Mouse (Mus musculus): ENCODE measurements at regions not wholly inside any gene's neighbourhood (a gene's known extent, or its start where the extent isn't known, plus 50 kb on each side); places are given as distances from the start of the nearest gene placed in this dataset.
"Not testable (repeated sequence)": the region's sequence is repeated elsewhere in the genome, so short reads cannot be mapped to it uniquely, and the experiment has no call there.

- 58% methylated on average over 4 of the region's 4 CpGs for WGBS
- H3K4me1 ChIP-seq (ENCODE audit: insufficient read depth, low read length), result no peaks in the 10 kb centered on the region
- H3K27ac ChIP-seq (ENCODE audit: low read depth, low read length), result no peak overlapping the region
- no peak for TF ChIP-seq CTCF (IDR thresholded peaks at IDR 0.05)
- no peaks in the 10 kb centered on the region for H3K36me3 ChIP-seq (ENCODE audit: insufficient read depth, low read length)
- H3K9ac ChIP-seq (replicated peaks; ENCODE audit: low read length, poor library complexity, severe bottlenecking), result no peak overlapping the region
- no peak for DNase-seq (ENCODE audit: low spot score)
- no peak overlapping the region for H3K4me3 ChIP-seq (ENCODE audit: low read depth, low read length)
- H3K27me3 ChIP-seq (ENCODE audit: insufficient read depth, low read length), result no peaks in the 10 kb centered on the region
- H3K4me2 ChIP-seq (ENCODE audit: low read depth, low read length, poor library complexity, severe bottlenecking), result no peak overlapping the region
- ATAC-seq (ENCODE audit: low FRiP score), result no peak
- no peaks in the 10 kb centered on the region for H3K9me3 ChIP-seq (ENCODE audit: low read length)
Measured at GRCm38 (mm10) chr12:98144464-98144863, 114.8 kb downstream of the Galc start.

GRCm38 (mm10) chr12:98143170-98143569, 116.1 kb downstream of the Galc start:
- H3K27me3 ChIP-seq (ENCODE audit: insufficient read depth, low read length), result no peaks in the 10 kb centered on the region
- H3K9ac ChIP-seq (replicated peaks; ENCODE audit: low read length, poor library complexity, severe bottlenecking), result no peak overlapping the region
- no peaks in the 10 kb centered on the region for H3K36me3 ChIP-seq (ENCODE audit: insufficient read depth, low read length)
- WGBS, result 81% methylated on average over 1 of the region's 1 CpGs
- no peak for TF ChIP-seq CTCF (IDR thresholded peaks at IDR 0.05)
- ATAC-seq (ENCODE audit: low FRiP score) (no peak), DNase-seq (ENCODE audit: low spot score) (no peak)
- H3K27ac ChIP-seq (ENCODE audit: low read depth, low read length), result no peak overlapping the region
- H3K9me3 ChIP-seq (ENCODE audit: low read length), result no peaks in the 10 kb centered on the region
- H3K4me3 ChIP-seq (ENCODE audit: low read depth, low read length), result no peak overlapping the region
- H3K4me1 ChIP-seq (ENCODE audit: insufficient read depth, low read length), result no peaks in the 10 kb centered on the region
- no peak overlapping the region for H3K4me2 ChIP-seq (ENCODE audit: low read depth, low read length, poor library complexity, severe bottlenecking)

- not testable (repeated sequence) for H3K27ac ChIP-seq (ENCODE audit: low read depth, low read length); H3K27me3 ChIP-seq (ENCODE audit: insufficient read depth, low read length); DNase-seq (ENCODE audit: low spot score); H3K4me3 ChIP-seq (ENCODE audit: low read depth, low read length); ATAC-seq (ENCODE audit: low FRiP score); H3K4me2 ChIP-seq (ENCODE audit: low read depth, low read length, poor library complexity, severe bottlenecking); H3K4me1 ChIP-seq (ENCODE audit: insufficient read depth, low read length); H3K9ac ChIP-seq (replicated peaks; ENCODE audit: low read length, poor library complexity, severe bottlenecking); H3K9me3 ChIP-seq (ENCODE audit: low read length); H3K36me3 ChIP-seq (ENCODE audit: insufficient read depth, low read length)
- WGBS, result 66% methylated on average over 3 of the region's 3 CpGs
Measured at GRCm38 (mm10) chr12:98139906-98140305, 119.4 kb downstream of the Galc start.

- Histone ChIP-seq H3K4me1 (ENCODE audit: insufficient read depth, low read length) (no peaks in the 10 kb centered on the region), H3K36me3 (ENCODE audit: insufficient read depth, low read length) (no peaks in the 10 kb centered on the region), H3K9ac (replicated peaks; ENCODE audit: low read length, poor library complexity, severe bottlenecking) (no peak overlapping the region), H3K4me3 (ENCODE audit: low read depth, low read length) (no peak overlapping the region), H3K27me3 (ENCODE audit: insufficient read depth, low read length) (no peaks in the 10 kb centered on the region), H3K9me3 (ENCODE audit: low read length) (no peaks in the 10 kb centered on the region), H3K4me2 (ENCODE audit: low read depth, low read length, poor library complexity, severe bottlenecking) (no peak overlapping the region), H3K27ac (ENCODE audit: low read depth, low read length) (no peak overlapping the region)
- TF ChIP-seq CTCF (IDR thresholded peaks at IDR 0.05), result no peak
- ATAC-seq (ENCODE audit: low FRiP score), result no peak
- no peak for DNase-seq (ENCODE audit: low spot score)
- WGBS, result 54% methylated on average over 5 of the region's 5 CpGs
Measured at GRCm38 (mm10) chr12:98131276-98131675, 128.0 kb downstream of the Galc start.

- DNase-seq (ENCODE audit: low spot score) (no peak), ATAC-seq (ENCODE audit: low FRiP score) (no peak)
- TF ChIP-seq CTCF (IDR thresholded peaks at IDR 0.05), result no peak
- Histone ChIP-seq H3K4me1 (ENCODE audit: insufficient read depth, low read length) (no peaks in the 10 kb centered on the region), H3K27ac (ENCODE audit: low read depth, low read length) (no peak overlapping the region), H3K4me2 (ENCODE audit: low read depth, low read length, poor library complexity, severe bottlenecking) (no peak overlapping the region), H3K9ac (replicated peaks; ENCODE audit: low read length, poor library complexity, severe bottlenecking) (no peak overlapping the region), H3K4me3 (ENCODE audit: low read depth, low read length) (no peak overlapping the region), H3K9me3 (ENCODE audit: low read length) (no peaks in the 10 kb centered on the region), H3K36me3 (ENCODE audit: insufficient read depth, low read length) (no peaks in the 10 kb centered on the region), H3K27me3 (ENCODE audit: insufficient read depth, low read length) (no peaks in the 10 kb centered on the region)
- 71% methylated on average over 3 of the region's 3 CpGs for WGBS
Measured at GRCm38 (mm10) chr12:98123541-98123940, 135.7 kb downstream of the Galc start.

- H3K36me3 ChIP-seq (ENCODE audit: insufficient read depth, low read length), result no peaks in the 10 kb centered on the region
- H3K27ac ChIP-seq (ENCODE audit: low read depth, low read length), result no peak overlapping the region
- no peak overlapping the region for H3K9ac ChIP-seq (replicated peaks; ENCODE audit: low read length, poor library complexity, severe bottlenecking)
- ATAC-seq (ENCODE audit: low FRiP score) (no peak), DNase-seq (ENCODE audit: low spot score) (no peak)
- 88% methylated on average over 9 of the region's 9 CpGs for WGBS
- H3K9me3 ChIP-seq (ENCODE audit: low read length), result no peaks in the 10 kb centered on the region
- H3K4me3 ChIP-seq (ENCODE audit: low read depth, low read length), result no peak overlapping the region
- no peaks in the 10 kb centered on the region for H3K27me3 ChIP-seq (ENCODE audit: insufficient read depth, low read length)
- no peak for TF ChIP-seq CTCF (IDR thresholded peaks at IDR 0.05)
- no peaks in the 10 kb centered on the region for H3K4me1 ChIP-seq (ENCODE audit: insufficient read depth, low read length)
- no peak overlapping the region for H3K4me2 ChIP-seq (ENCODE audit: low read depth, low read length, poor library complexity, severe bottlenecking)
Measured at GRCm38 (mm10) chr12:98108039-98108438, 151.2 kb downstream of the Galc start.
